Mouse (Mus musculus) megakaryocyte-erythroid progenitor cell, adult 5-6 weeks (primary cell): ENCODE measurements around the gene Sept5. TPM values are rescaled to one million over a fixed set of nuclear protein-coding genes. Genes with fewer than 3 reads are reported as not detected.

Source experiments
- total RNA-seq, 2 experiments: library from RNA; stranded (forward) in 1 of 2; stranded (reverse) in 1 of 2; fragments of 200-1000, 215-1000 nt in 1 of 2; fragments of >200 nt in 1 of 2; fragmentation: Nextera tagmentation in 1 of 2; gene quantifications; 2 replicates each; pipeline ENCODE4 v1.2.3; 2014 to 2017

Gene Sept5
- total RNA-seq, 2 experiments from 2014 or later = 0.09 TPM; not detected in 1

Other genes starting within 250 kb of the Sept5 start
- 75.4 and 82.3 TPM in 2 replicates for gene Txnrd2, start 203.6 kb downstream of the Sept5 start, total RNA-seq (2014; fragmentation: Nextera tagmentation)
- gene Txnrd2, start 203.6 kb downstream of the Sept5 start, total RNA-seq (2017) = 97.2 and 145 TPM in 2 replicates
- 84.0 and 105 TPM in 2 replicates for gene Comt, start 203.1 kb downstream of the Sept5 start, total RNA-seq (2014; fragmentation: Nextera tagmentation)
- gene Comt, start 203.1 kb downstream of the Sept5 start, total RNA-seq (2017) = 56.1 and 59.7 TPM in 2 replicates
- 14.6 and 17.1 TPM in 2 replicates for gene Gnb1l, start 131.2 kb downstream of the Sept5 start, total RNA-seq (2014; fragmentation: Nextera tagmentation)
- gene Gnb1l, start 131.2 kb downstream of the Sept5 start, total RNA-seq (2017) = 5.8 and 10.1 TPM in 2 replicates
- 18.9 and 23.1 TPM in 2 replicates for gene Rtl10, start 131.1 kb downstream of the Sept5 start, total RNA-seq (2014; fragmentation: Nextera tagmentation)
- 7.4 and 9.1 TPM in 2 replicates for gene Rtl10, start 131.1 kb downstream of the Sept5 start, total RNA-seq (2017)
- gene Tbx1, start 39.3 kb downstream of the Sept5 start, total RNA-seq (2014; fragmentation: Nextera tagmentation) = not detected in 2 replicates
- gene Tbx1, start 39.3 kb downstream of the Sept5 start, total RNA-seq (2017) = not detected in 2 replicates
- gene Gp1bb, start 7.6 kb downstream of the Sept5 start, total RNA-seq (2014; fragmentation: Nextera tagmentation) = 0.72 and 0.87 TPM in 2 replicates
- gene Gp1bb, start 7.6 kb downstream of the Sept5 start, total RNA-seq (2017) = 1.6 and 3.4 TPM in 2 replicates
- gene Gm49601, start 3.5 kb downstream of the Sept5 start, total RNA-seq (2014; fragmentation: Nextera tagmentation) = not detected in 2 replicates
- 0.80 TPM in 1 of 2 replicates, not detected in the other for gene Gm49601, start 3.5 kb downstream of the Sept5 start, total RNA-seq (2017)
- gene Cldn5, start 146.9 kb upstream of the Sept5 start, total RNA-seq (2014; fragmentation: Nextera tagmentation) = not detected in 2 replicates
- gene Cldn5, start 146.9 kb upstream of the Sept5 start, total RNA-seq (2017) = not detected in 2 replicates
- 80.2 and 81.2 TPM in 2 replicates for gene Ufd1, start 181.8 kb upstream of the Sept5 start, total RNA-seq (2014; fragmentation: Nextera tagmentation)
- 73.7 and 112 TPM in 2 replicates for gene Ufd1, start 181.8 kb upstream of the Sept5 start, total RNA-seq (2017)
- 63.3 and 67.3 TPM in 2 replicates for gene Cdc45, start 182.0 kb upstream of the Sept5 start, total RNA-seq (2014; fragmentation: Nextera tagmentation)
- 58.1 and 69.0 TPM in 2 replicates for gene Cdc45, start 182.0 kb upstream of the Sept5 start, total RNA-seq (2017)
- gene 2510002D24Rik, start 206.6 kb upstream of the Sept5 start, total RNA-seq (2014; fragmentation: Nextera tagmentation) = 42.7 and 71.2 TPM in 2 replicates
- 52.5 TPM in 2 replicates for gene 2510002D24Rik, start 206.6 kb upstream of the Sept5 start, total RNA-seq (2017)
- gene Gm28539, start 206.6 kb upstream of the Sept5 start, total RNA-seq (2014; fragmentation: Nextera tagmentation) = not detected in 2 replicates
- not detected in 2 replicates for gene Gm28539, start 206.6 kb upstream of the Sept5 start, total RNA-seq (2017)
- gene Mrpl40, start 246.9 kb upstream of the Sept5 start, total RNA-seq (2014; fragmentation: Nextera tagmentation) = 86.0 and 101 TPM in 2 replicates
- gene Mrpl40, start 246.9 kb upstream of the Sept5 start, total RNA-seq (2017) = 110 and 137 TPM in 2 replicates
- gene Hira, start 247.1 kb upstream of the Sept5 start, total RNA-seq (2014; fragmentation: Nextera tagmentation) = 47.6 and 77.4 TPM in 2 replicates
- 47.7 and 71.4 TPM in 2 replicates for gene Hira, start 247.1 kb upstream of the Sept5 start, total RNA-seq (2017)